Mouse (Mus musculus) lung, embryonic 16.5 days (tissue): ENCODE measurements around the gene Mapk7. TPM values are rescaled to one million over a fixed set of nuclear protein-coding genes. Genes with fewer than 3 reads are reported as not detected.

Source experiments
- ATAC-seq: fragments of 200-750 bp; cut with Nextera tagmentation; 2 replicates; pipeline ENCODE4 v1.8.0; 2017; ENCODE audit warnings: low read depth, mild to moderate bottlenecking, moderate library complexity
- H3K27ac ChIP-seq: fragments of 300-500 bp; sonication (generic); 2 replicates; pipeline ENCODE4 v1.5.1; 2014; ENCODE audit warnings: mild to moderate bottlenecking, control low read depth, low read length
- H3K27me3 ChIP-seq: fragments of 300-500 bp; sonication (generic); 2 replicates; pipeline ENCODE4 v1.6.1; 2014; ENCODE audit warnings: low read depth, low read length, mixed read lengths; ENCODE audit not compliant: control insufficient read depth, insufficient read depth
- H3K36me3 ChIP-seq: fragments of 300-500 bp; sonication (generic); 2 replicates; pipeline ENCODE4 v1.6.1; 2014; ENCODE audit warnings: low read length; ENCODE audit not compliant: control insufficient read depth, insufficient read depth
- H3K4me1 ChIP-seq: fragments of 300-500 bp; sonication (generic); replicated peaks from 2 replicates; pipeline ENCODE4 v1.6.1; 2014; ENCODE audit warnings: low read length, mixed read lengths; ENCODE audit not compliant: control insufficient read depth, insufficient read depth
- H3K4me2 ChIP-seq: fragments of 300-500 bp; sonication (generic); 2 replicates; pipeline ENCODE4 v1.6.1; 2014; ENCODE audit warnings: low read depth, low read length, control low read depth
- H3K4me3 ChIP-seq: fragments of 300-500 bp; sonication (generic); 2 replicates; pipeline ENCODE4 v1.5.1; 2014; ENCODE audit warnings: mild to moderate bottlenecking, low read length, control low read depth
- H3K9ac ChIP-seq: fragments of 300-500 bp; sonication (generic); 2 replicates; pipeline ENCODE4 v1.6.1; 2014; ENCODE audit warnings: low read length, control low read depth
- H3K9me3 ChIP-seq: fragments of 300-500 bp; sonication (generic); 2 replicates; pipeline ENCODE4 v1.6.1; 2016; ENCODE audit warnings: low read length; ENCODE audit not compliant: control insufficient read depth
- WGBS: fragments of 180-500 bp; shearing (Covaris S2); extraction: QIAGEN DNeasy Blood & Tissue Kit; methylation state at CpG from one replicate; pipeline ENCODE4 v1.1.7; 2014; 5-methylcytosine and 5-hydroxymethylcytosine counted together
- polyA plus RNA-seq: library from polyadenylated mRNA; unstranded; fragments of >200 nt; fragmentation: Nextera tagmentation; extraction: Ambion mirVana; gene quantifications from 2 replicates; pipeline ENCODE4 v1.2.1, GENCODE M21; 2015

The Mapk7 gene
- polyA plus RNA-seq, 1 experiment from 2014 or later = 61.8 TPM

DNA sequence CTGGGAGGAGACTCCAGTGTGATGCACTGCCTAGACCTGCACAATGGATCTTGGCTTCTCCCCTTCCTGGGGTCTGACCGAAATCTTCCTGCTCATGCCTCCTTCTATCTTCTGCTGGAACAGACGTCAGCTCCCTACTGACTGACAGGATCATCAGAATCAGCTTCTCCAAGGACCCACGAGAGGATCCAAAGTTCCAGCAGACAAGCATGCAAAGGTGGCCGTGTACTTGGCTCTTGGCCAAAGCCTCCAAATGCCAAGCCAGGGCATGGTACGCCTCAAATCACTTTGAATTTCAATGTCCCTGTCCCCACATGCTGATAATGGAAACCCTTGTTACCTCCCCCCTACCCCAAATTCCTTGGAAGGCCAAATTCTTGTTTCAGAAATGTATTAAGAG, 46.2 kb downstream of the Mapk7 start:
- ATAC-seq = no peak
- H3K36me3 ChIP-seq = no peaks in the 10 kb centered on the region
- H3K4me2 ChIP-seq = no peak overlapping the region
- H3K4me3 ChIP-seq = no peak overlapping the region
- no peaks in the 10 kb centered on the region for H3K27me3 ChIP-seq
- 44% methylated on average over 5 of the region's 5 CpGs for WGBS
- no peaks in the 10 kb centered on the region for H3K9me3 ChIP-seq
- peaks cover 25% of the 10 kb centered on the region for H3K4me1 ChIP-seq
- no peak overlapping the region for H3K9ac ChIP-seq
- no peak overlapping the region; the same call in 1 of the 2 replicates for H3K27ac ChIP-seq

DNA sequence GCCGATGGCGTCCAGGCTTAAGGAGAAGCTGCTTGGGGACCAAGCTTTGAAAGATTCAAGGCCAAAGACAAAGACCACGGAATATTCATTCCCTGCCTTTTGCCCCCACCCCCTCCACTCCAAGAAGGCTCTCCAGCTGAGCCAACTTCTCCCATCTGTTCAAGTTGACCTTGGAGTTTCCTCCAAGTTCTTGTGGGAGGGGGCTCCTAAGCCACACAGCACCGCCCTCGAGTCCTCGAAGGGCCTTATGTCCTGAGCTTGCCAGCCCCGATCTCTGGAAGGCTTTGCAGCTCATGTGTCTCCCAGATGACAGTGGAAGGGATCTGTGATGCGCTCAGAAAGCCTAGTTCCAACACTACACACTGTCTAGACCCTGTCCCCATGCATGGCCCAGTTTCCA, 46.9 kb downstream of the Mapk7 start:
- no peaks in the 10 kb centered on the region for H3K27me3 ChIP-seq
- H3K4me2 ChIP-seq = no peak overlapping the region
- no peak overlapping the region for H3K4me3 ChIP-seq
- no peaks in the 10 kb centered on the region for H3K9me3 ChIP-seq
- H3K27ac ChIP-seq = no peak overlapping the region
- ATAC-seq = no peak
- WGBS = 81% methylated on average over 8 of the region's 8 CpGs
- no peaks in the 10 kb centered on the region for H3K36me3 ChIP-seq
- peaks cover 25% of the 10 kb centered on the region for H3K4me1 ChIP-seq
- no peak overlapping the region for H3K9ac ChIP-seq

GRCm38 (mm10) chr11:61443807-61444206, 50.4 kb downstream of the Mapk7 start:
- Histone ChIP-seq H3K27me3 (no peaks in the 10 kb centered on the region), H3K4me3 (no peak overlapping the region), H3K36me3 (no peaks in the 10 kb centered on the region), H3K9ac (no peak overlapping the region), H3K9me3 (no peaks in the 10 kb centered on the region), H3K27ac (no peak overlapping the region), H3K4me2 (no peak overlapping the region), H3K4me1 (peaks cover 12% of the 10 kb centered on the region)
- no peak for ATAC-seq
- WGBS = 79% methylated on average over 6 of the region's 6 CpGs

DNA sequence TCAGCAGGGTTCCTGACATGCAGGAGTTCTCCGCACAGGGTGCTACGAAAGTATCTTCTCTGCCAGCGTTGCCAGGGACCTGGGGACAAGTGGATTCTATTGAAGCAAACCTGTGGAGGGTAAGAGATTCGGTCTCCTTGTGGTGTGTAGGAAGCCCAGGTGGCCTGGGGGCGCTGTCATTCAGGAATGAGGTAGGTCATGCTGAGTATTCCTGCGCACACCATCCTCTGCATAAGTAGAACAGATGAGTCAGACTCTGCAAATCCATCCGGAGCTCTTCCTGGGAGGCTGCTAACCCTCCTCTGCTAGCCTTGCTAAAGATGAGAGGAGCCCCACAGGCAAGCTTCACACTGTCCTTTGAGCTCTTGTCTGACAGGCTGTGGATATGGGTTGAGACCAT, 52.5 kb downstream of the Mapk7 start:
- H3K9ac ChIP-seq = no peak overlapping the region
- H3K9me3 ChIP-seq = no peaks in the 10 kb centered on the region
- no peaks in the 10 kb centered on the region for H3K4me1 ChIP-seq
- 78% methylated on average over 7 of the region's 7 CpGs for WGBS
- H3K27me3 ChIP-seq = no peaks in the 10 kb centered on the region
- no peak overlapping the region for H3K4me2 ChIP-seq
- no peaks in the 10 kb centered on the region for H3K36me3 ChIP-seq
- H3K4me3 ChIP-seq = no peak overlapping the region
- ATAC-seq = no peak
- H3K27ac ChIP-seq = no peak overlapping the region

GRCm38 (mm10) chr11:61440416-61440815, 53.8 kb downstream of the Mapk7 start:
- no peak for ATAC-seq
- Histone ChIP-seq H3K9me3 (no peaks in the 10 kb centered on the region), H3K36me3 (no peaks in the 10 kb centered on the region), H3K4me2 (no peak overlapping the region), H3K4me1 (no peaks in the 10 kb centered on the region), H3K27me3 (no peaks in the 10 kb centered on the region), H3K4me3 (no peak overlapping the region), H3K27ac (no peak overlapping the region), H3K9ac (no peak overlapping the region)
- 95% methylated on average over 4 of the region's 4 CpGs for WGBS

GRCm38 (mm10) chr11:61439170-61439569, 55.0 kb downstream of the Mapk7 start:
- ATAC-seq = no peak
- H3K36me3 ChIP-seq = no peaks in the 10 kb centered on the region
- H3K4me3 ChIP-seq = no peak overlapping the region
- H3K4me1 ChIP-seq = no peaks in the 10 kb centered on the region
- 59% methylated on average over 3 of the region's 3 CpGs for WGBS
- no peaks in the 10 kb centered on the region for H3K9me3 ChIP-seq
- no peaks in the 10 kb centered on the region for H3K27me3 ChIP-seq
- H3K9ac ChIP-seq = no peak overlapping the region
- H3K27ac ChIP-seq = no peak overlapping the region
- no peak overlapping the region for H3K4me2 ChIP-seq

Other genes starting within 250 kb of the Mapk7 start
- 47.8 and 49.4 TPM in 2 replicates for gene Aldh3a2, start 226.9 kb downstream of the Mapk7 start, polyA plus RNA-seq
- 0.26 and 0.69 TPM in 2 replicates for gene Slc47a2, start 151.5 kb downstream of the Mapk7 start, polyA plus RNA-seq
- 3.6 and 4.5 TPM in 2 replicates for gene Slc47a1, start 116.1 kb downstream of the Mapk7 start, polyA plus RNA-seq
- gene Rnf112, start 40.3 kb downstream of the Mapk7 start, polyA plus RNA-seq = 0.78 and 1.2 TPM in 2 replicates
- gene Mfap4, start 9.0 kb downstream of the Mapk7 start, polyA plus RNA-seq = 1,630 and 1,660 TPM in 2 replicates
- gene B9d1, start 10.7 kb upstream of the Mapk7 start, polyA plus RNA-seq = 47.3 and 47.9 TPM in 2 replicates
- 24.4 and 28.7 TPM in 2 replicates for gene Epn2, start 85.3 kb upstream of the Mapk7 start, polyA plus RNA-seq
- 43.1 and 49.9 TPM in 2 replicates for gene Grap, start 158.9 kb upstream of the Mapk7 start, polyA plus RNA-seq
- gene Fam83g, start 189.7 kb upstream of the Mapk7 start, polyA plus RNA-seq = 2.2 and 2.3 TPM in 2 replicates
- gene Slc5a10, start 226.4 kb upstream of the Mapk7 start, polyA plus RNA-seq = 0.08 TPM in 1 of 2 replicates, not detected in the other